Mouse (Mus musculus): Measurements from ENCODE around the gene Hltf.
A peak's percentile ranks its signal among the peaks of the same experiment; 100 is the strongest.
"Not testable (repeated sequence)": the region's sequence is repeated elsewhere in the genome, so short reads cannot be mapped to it uniquely, and the experiment has no call there.

The Hltf gene

GRCm38 (mm10) chr3:20104776-20105175, 47.2 kb downstream of the Hltf start:
- DNase-seq: no peak

GRCm38 (mm10) chr3:20108881-20109280, 51.3 kb downstream of the Hltf start:
- no peak for DNase-seq

- no peak for DNase-seq
Observed at GRCm38 (mm10) chr3:20111913-20112312, 54.3 kb downstream of the Hltf start.

DNA sequence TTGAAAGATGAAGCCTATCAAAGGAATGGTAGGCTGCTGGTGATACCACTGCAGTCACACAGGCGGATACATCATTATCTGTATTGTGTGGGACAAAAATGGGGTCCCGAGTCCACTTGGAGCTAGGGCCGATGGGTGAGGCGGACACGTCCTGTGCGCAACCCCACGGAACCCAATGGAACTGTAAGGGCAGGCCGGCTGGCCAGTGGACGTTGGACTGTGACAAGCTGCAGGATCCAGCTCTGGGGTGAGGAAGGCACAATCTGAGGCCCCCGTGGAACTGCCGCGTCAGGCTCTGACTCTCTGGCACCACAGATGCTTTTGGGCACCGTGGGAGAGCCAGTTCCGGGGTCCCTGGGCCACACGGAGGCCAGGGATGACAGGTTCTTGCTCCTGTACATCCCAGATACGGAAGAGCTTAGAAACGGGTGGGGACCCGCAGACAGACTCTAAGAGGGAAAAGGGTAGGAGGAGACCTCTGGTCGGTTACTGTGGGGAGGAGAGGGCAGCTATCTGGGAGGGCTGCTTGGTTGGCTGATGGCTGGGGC, 61.5 kb downstream of the Hltf start:
- no peak for DNase-seq

DNA sequence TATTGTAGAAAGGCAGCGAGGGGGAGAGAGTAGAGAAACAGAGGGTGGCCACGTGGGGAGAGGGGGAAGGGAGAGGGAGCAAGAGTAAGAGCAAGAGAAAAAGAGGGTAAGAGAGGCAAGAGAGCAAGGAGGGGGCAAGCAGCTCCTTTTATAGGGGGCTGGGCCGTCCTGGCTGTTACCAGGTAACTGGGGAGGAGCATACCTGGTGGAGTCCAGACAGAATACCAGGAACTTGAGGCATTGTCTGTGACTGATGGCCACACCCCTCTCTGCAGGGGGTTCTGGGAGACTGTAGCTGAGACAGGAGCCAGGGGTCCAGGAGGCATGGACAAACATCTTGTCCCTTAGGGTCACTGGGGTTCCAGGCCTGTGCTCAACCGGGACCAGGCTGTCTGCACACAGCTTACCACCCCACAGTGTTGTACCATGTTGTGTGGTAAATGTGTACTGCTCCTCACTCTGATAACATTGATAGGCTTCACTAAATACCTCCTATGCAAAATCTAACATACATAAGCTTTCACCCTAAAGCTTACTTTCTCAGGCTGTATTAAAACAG, 62.2 kb downstream of the Hltf start:
- DNase-seq: no peak

DNA sequence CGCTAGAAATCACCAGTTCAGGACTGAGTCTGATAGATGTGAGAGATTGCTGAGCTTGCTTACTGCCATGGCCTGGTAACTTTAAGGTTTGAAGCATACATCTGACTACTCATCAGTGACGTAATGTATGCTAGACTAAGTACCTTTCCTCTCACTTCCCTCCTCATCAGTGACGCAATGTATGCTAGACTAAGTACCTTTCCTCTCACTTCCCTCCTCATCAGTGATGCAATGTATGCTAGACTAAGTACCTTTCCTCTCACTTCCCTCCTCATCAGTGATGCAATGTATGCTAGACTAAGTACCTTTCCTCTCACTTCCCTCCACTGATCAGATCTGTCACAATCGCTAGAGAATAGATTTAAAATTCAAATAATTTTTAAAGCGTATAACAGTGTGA, 64.0 kb downstream of the Hltf start:
- not testable (repeated sequence) for DNase-seq

DNA sequence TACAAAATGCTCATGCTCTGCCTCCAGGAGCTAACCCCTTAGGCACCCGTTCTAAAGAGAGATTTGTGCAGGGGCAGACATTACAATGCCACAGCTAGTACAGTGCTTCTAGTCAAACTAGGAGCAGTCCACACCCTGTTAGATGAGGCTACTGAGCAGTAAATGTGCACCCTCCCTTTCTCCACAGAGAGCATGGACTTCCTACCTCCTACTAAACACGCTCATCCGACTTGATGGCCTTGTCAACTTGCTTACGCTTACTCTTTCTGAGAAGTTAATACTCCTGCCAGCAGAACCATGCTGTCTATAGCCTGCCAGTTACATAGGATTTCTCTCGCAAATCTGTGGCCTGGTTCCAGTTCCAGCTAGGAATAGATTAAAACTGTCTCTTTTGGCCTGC, 68.0 kb downstream of the Hltf start:
- no peak for DNase-seq

DNA sequence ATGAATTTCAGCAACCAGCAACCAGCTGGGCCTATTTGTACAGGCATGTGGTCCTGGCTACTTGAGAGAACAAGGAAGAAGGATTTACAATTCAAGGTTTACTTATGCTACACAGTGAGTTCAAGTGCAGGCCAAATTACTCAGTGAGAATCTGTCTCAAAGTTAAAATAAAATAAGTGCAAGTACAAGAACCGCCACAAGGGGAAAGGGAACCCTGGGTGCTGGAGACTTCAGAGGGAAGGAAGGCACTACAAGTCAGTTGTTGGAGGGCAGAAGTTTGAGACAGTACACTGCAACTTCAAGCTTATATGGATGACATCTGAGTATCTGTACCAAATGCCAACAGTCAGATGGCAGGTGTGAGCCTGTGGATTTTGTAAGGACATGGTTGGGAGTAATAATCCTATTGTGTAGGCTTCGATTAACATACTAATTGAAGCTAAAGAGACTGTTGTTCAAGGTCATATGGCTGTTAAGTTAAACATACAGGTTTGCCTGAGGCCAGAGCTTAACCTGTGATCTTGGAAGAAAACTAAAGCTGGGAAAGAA, 69.5 kb downstream of the Hltf start:
- no peak for DNase-seq

DNA sequence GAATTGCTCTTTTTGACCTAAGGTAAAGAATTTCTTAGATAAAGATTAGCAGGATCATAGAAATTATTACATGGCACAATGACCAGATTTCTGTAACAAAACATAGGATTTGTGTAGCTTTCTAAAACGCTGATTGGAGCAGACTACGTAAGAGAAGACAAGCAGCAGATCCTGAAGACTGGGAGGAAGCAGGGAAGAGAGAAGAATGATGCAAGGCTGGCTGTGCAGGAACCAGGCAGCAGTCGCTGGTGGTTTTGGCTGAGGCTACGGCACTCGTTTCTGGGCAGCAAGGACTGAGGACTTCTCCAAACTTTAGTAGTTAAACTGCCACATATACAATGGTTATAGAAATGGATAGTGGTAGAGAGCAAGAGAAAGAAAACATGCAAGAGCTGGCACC, 71.9 kb downstream of the Hltf start:
- DNase-seq: no peak

- no peak for DNase-seq
Observed at GRCm38 (mm10) chr3:20130456-20131349, 73.1 kb downstream of the Hltf start.

- no peak for DNase-seq
Observed at GRCm38 (mm10) chr3:20131350-20131720, 73.7 kb downstream of the Hltf start.

GRCm38 (mm10) chr3:20132731-20133130, 75.1 kb downstream of the Hltf start:
- DNase-seq: no peak

- no peak for DNase-seq
Observed at GRCm38 (mm10) chr3:20133745-20134144, 76.1 kb downstream of the Hltf start.

DNA sequence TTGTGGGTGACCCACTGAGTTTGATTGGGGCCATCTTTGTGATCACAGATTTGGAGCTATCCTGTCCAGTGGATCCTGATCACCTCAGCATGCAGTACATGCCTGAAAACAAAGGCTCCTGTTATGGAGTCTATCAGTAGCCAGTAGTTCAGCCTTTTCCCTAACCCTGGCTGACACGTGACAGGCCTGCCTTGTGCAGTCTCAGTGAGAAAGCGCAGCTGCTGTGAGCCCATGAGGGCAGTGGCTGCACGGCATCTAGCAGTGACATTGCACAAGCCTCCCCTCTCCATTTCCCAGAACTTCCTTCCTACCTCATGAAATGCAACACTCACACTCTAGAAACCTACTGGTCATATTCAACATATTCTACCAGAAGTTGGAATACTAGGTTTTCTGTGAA, 76.9 kb downstream of the Hltf start:
- no peak for DNase-seq

- DNase-seq: no peak
Observed at GRCm38 (mm10) chr3:20136868-20137581, 79.4 kb downstream of the Hltf start.

GRCm38 (mm10) chr3:20141240-20141639, 83.6 kb downstream of the Hltf start:
- no peak for DNase-seq

- peak; percentile 24 for DNase-seq
Observed at GRCm38 (mm10) chr3:20141679-20142078, 84.1 kb downstream of the Hltf start.

- no peak for DNase-seq
Observed at GRCm38 (mm10) chr3:20142101-20142500, 84.5 kb downstream of the Hltf start.

DNA sequence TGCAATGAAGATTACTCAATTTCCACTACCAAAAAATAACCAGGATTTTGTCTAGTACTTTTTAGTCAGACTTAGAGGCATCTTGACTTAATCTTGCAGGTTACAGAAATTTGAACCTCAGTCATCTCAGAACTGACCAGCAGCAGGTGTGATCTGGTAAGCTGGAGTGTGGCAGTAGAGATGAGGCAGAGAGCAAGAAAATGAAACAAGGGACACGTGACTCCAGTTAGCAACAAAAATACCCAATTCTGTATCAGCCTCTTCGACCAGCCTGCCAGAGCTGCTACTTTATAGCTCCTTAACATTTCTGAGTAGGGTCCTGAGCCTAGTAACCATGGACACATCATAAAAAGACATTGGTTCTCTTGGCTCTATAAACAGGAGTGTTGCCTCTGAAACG, 85.0 kb downstream of the Hltf start:
- no peak for DNase-seq

GRCm38 (mm10) chr3:20143726-20144125, 86.1 kb downstream of the Hltf start:
- no peak for DNase-seq

DNA sequence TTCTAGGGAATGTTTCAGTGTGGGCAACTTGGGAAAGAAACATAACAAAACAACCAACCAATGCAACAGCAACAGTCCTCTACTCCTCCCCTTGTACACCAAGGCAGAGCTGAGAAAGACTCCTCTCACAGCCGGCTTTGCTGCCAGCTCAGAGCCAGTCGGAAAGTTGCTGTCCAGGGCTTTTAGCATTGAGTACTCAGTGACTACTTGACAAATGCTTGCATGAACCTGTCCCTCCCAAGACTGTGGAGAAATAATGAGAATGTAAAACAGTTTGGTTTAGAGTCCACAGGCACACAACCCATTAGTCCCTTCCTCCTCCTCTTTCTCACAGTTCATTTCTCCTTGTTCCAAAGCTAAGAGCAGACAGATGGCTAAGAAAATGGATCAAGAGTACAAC, 86.8 kb downstream of the Hltf start:
- DNase-seq: no peak

DNA sequence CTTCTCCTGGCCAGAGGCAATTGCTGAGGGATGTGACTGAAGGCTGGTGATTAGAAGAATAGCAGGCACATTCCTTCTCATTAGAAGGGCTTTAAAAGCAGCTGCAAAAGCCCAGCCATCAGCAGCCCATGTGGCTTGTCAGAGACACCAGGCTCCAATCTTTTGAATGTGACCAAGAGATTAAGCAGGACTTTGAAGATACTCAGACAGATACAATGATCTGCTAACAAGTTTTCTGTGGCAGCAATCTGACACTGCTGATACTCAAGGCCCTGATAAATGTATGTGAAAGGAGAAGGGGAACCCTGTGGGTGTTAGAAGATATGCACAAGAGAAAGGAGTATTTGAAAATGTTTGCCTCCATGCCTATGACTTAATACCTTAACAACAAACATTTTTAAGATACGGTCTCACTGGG, 88.1 kb downstream of the Hltf start:
- DNase-seq: no peak

GRCm38 (mm10) chr3:20146884-20147395, 89.3 kb downstream of the Hltf start:
- DNase-seq: no peak

Measured in liver (tissue).